9 mouse cellular contexts compared by ENCODE assay signal in genomic region chr6:30982372-30982980, GRCm38 (mm10). TPM values are rescaled to one million over a fixed set of nuclear protein-coding genes. Genes with fewer than 3 reads are reported as not detected.
DNase-seq lines count a peak whose midpoint lies in the region; ATAC-seq and TF ChIP-seq lines count a peak whose summit lies in the region.
"Had no signal": no experiment of that assay in that cellular context is flagged by ENCODE, and none has a peak within 500 bp of the region (broad histone marks: within the 10 kb centered on the region; RNA-seq: fewer than 3 reads in every experiment).

No protein-coding gene starts in this region.

- 24% methylated on average over 13 of the region's 13 CpGs for WGBS in embryonic facial prominence, embryonic 11.5 days
- WGBS in limb, embryonic 10.5 days, result 27% methylated on average over 13 of the region's 13 CpGs
- 15% methylated on average over 13 of the region's 13 CpGs for WGBS in stomach, embryonic 15.5 days

- H3K4me2 ChIP-seq in embryonic facial prominence, embryonic 11.5 days (ENCODE audit: low read depth, low read length), result peak overlapping the region; percentile 19; the same call in 1 of the 2 replicates
- peak overlapping the region; percentile 44 for H3K4me2 ChIP-seq in stomach, embryonic 15.5 days

- no peaks in the 10 kb centered on the region for H3K4me1 ChIP-seq in embryonic facial prominence, embryonic 11.5 days (ENCODE audit: control insufficient read depth, insufficient read depth, low read length)
- peaks cover 12% of the 10 kb centered on the region for H3K4me1 ChIP-seq in limb, embryonic 10.5 days
- H3K4me1 ChIP-seq in stomach, embryonic 15.5 days, result no peaks in the 10 kb centered on the region

- H3K9me3 ChIP-seq in embryonic facial prominence, embryonic 11.5 days (replicated peaks; ENCODE audit: control insufficient read depth, low read length), result no peaks in the 10 kb centered on the region
- no peaks in the 10 kb centered on the region for H3K9me3 ChIP-seq in limb, embryonic 10.5 days (replicated peaks)
- H3K9me3 ChIP-seq in stomach, embryonic 15.5 days, result no peaks in the 10 kb centered on the region

- peak; percentile 63 for TF ChIP-seq CTCF in gastrocnemius, adult 2 months (IDR thresholded peaks at IDR 0.05)

- H3K27me3 ChIP-seq in embryonic facial prominence, embryonic 11.5 days (ENCODE audit: control insufficient read depth, insufficient read depth, low read length), result no peaks in the 10 kb centered on the region
- H3K27me3 ChIP-seq in limb, embryonic 10.5 days (ENCODE audit: low read depth, poor library complexity, severe bottlenecking), result no peaks in the 10 kb centered on the region
- no peaks in the 10 kb centered on the region for H3K27me3 ChIP-seq in stomach, embryonic 15.5 days (replicated peaks)

- intact Hi-C loops in gastrocnemius, adult 2 months (cut with DNase I), result loop anchor here (2.0 to 5.0 kb wide), 2 partner anchors 448 to 580 kb away; partner anchors contain the start of gene Klhdc10
- intact Hi-C loops in gastrocnemius, postnatal 14 days (cut with DNase I; ENCODE audit: low total_unique reads), result no loop called here

- no peak for ATAC-seq in embryonic facial prominence, embryonic 11.5 days (replicated peaks; ENCODE audit: insufficient number of reproducible peaks, low FRiP score, low TSS enrichment, low read depth)
- no peak for ATAC-seq in stomach, embryonic 15.5 days (ENCODE audit: insufficient read depth, low FRiP score, low read depth)

- DNase-seq in gastrocnemius, adult 2 months, result no peak
- no peak for DNase-seq in gastrocnemius, postnatal 14 days
- DNase-seq in 416B (ENCODE audit: low read depth), result peak; percentile 64
- peak; percentile 52 for DNase-seq in embryonic facial prominence, embryonic 11.5 days (ENCODE audit: low spot score)
- no peak for DNase-seq in limb, embryonic 10.5 days (ENCODE audit: low spot score)
- no peak for DNase-seq in adrenal gland, adult 2 months
- no peak for DNase-seq in urinary bladder, postnatal 25 days (ENCODE audit: low spot score)

- H3K4me3 ChIP-seq in gastrocnemius, adult 2 months, result peak overlapping the region; percentile 65
- no peak overlapping the region for H3K4me3 ChIP-seq in embryonic facial prominence, embryonic 11.5 days (ENCODE audit: low read depth, low read length)
- H3K4me3 ChIP-seq in limb, embryonic 10.5 days, result peak overlapping the region; percentile 29; the same call in 1 of the 2 replicates
- peak overlapping the region; percentile 13; the same call in 1 of the 2 replicates for H3K4me3 ChIP-seq in stomach, embryonic 15.5 days (replicated peaks)

- no peak overlapping the region for H3K9ac ChIP-seq in embryonic facial prominence, embryonic 11.5 days (replicated peaks; ENCODE audit: low read length)
- no peak overlapping the region for H3K9ac ChIP-seq in stomach, embryonic 15.5 days

- no peaks in the 10 kb centered on the region for H3K36me3 ChIP-seq in embryonic facial prominence, embryonic 11.5 days (replicated peaks; ENCODE audit: control insufficient read depth, insufficient read depth, low read depth, low read length)
- H3K36me3 ChIP-seq in limb, embryonic 10.5 days, result no peaks in the 10 kb centered on the region
- no peaks in the 10 kb centered on the region for H3K36me3 ChIP-seq in stomach, embryonic 15.5 days

- 0 out of 2 replicates have a peak overlapping the region, but pooled peaks have one; percentile 31 for H3K27ac ChIP-seq in gastrocnemius, adult 2 months
- H3K27ac ChIP-seq in embryonic facial prominence, embryonic 11.5 days (replicated peaks; ENCODE audit: low read depth, low read length), result no peak overlapping the region
- peak overlapping the region; percentile 75 for H3K27ac ChIP-seq in limb, embryonic 10.5 days
- 0 out of 2 replicates have a peak overlapping the region, but pooled peaks have one; percentile 5 for H3K27ac ChIP-seq in stomach, embryonic 15.5 days
- H3K27ac ChIP-seq: macrophage had no signal

RNA-seq across cellular contexts. Expression of gene Klf14, which starts 23.6 kb away (rescaled TPM):
- under 1 TPM; 0.08 to 0.14 TPM for total RNA-seq in gastrocnemius, adult 2 months (2021)
- total RNA-seq in gastrocnemius, postnatal 14 days (2021), result 1 to 10 TPM in 1 of 2 experiments, under 1 TPM in 1; 0.82 to 1.5 TPM
- polyA plus RNA-seq in embryonic facial prominence, embryonic 11.5 days (2014; fragmentation: Nextera tagmentation; extraction: Ambion mirVana), result 2.0 and 2.9 TPM in 2 replicates
- 0.73 and 1.1 TPM in 2 replicates for polyA plus RNA-seq in limb, embryonic 10.5 days (2016; fragmentation: Nextera tagmentation; extraction: Ambion mirVana)
- polyA plus RNA-seq in stomach, embryonic 15.5 days (2015; fragmentation: Nextera tagmentation; extraction: Ambion mirVana), result 4.3 and 6.1 TPM in 2 replicates
- under 1 TPM in 1 of 2 experiments, not detected in 1; 0.12 TPM for total RNA-seq in adrenal gland, adult 2 months (2021)
- polyA plus RNA-seq in adrenal gland, adult 2 months (2012; rRNA removed), result 0.06 TPM in 2 replicates
- polyA plus RNA-seq: macrophage had no signal

Comparison
In these comparisons a context has a peak if more than half of its experiments do, and no peak if none do; other contexts are left out.
1. DNase-seq: peak in 416B (single experiment) and embryonic facial prominence, embryonic 11.5 days (single experiment); none in gastrocnemius, adult 2 months (single experiment), gastrocnemius, postnatal 14 days (single experiment), limb, embryonic 10.5 days (single experiment), adrenal gland, adult 2 months (single experiment) and urinary bladder, postnatal 25 days (single experiment).